In genomic region chr13:60896794-60897193, GRCm38 (mm10) we compare ENCODE assay signal across 7 mouse cellular contexts. TPM values are rescaled to one million over a fixed set of nuclear protein-coding genes. Genes with fewer than 3 reads are reported as not detected.
"Had no signal": no experiment of that assay in that cellular context is flagged by ENCODE, and none has a peak within 500 bp of the region (broad histone marks: within the 10 kb centered on the region; RNA-seq: fewer than 3 reads in every experiment).

Gene Gm49392, minus strand, starts transcription at chr13:60896894.

RNA-seq across cellular contexts. Expression of gene Gm49392, which starts in this region (rescaled TPM):
- total RNA-seq: layer of hippocampus, adult 2 months; layer of hippocampus, postnatal 10 days; left cerebral cortex, postnatal 4 days; midbrain, postnatal 0 days had no signal
- polyA plus RNA-seq: kidney, embryonic 14.5 days; midbrain, embryonic 13.5 days; midbrain, postnatal 0 days; neural tube, embryonic 14.5 days had no signal
